Mouse (Mus musculus): ENCODE results near the gene Cacna2d3.

- TF ChIP-seq POLR2A (IDR thresholded peaks at IDR 0.05; ENCODE audit: insufficient read depth, low read depth, low read length) (no peak), CTCF (IDR thresholded peaks at IDR 0.05; ENCODE audit: insufficient read depth, low read depth, low read length) (no peak)
These were observed 451.1 kb downstream of the Cacna2d3 start for GRCm38 (mm10) chr14:29270541-29270940.

All from olfactory bulb, adult 2 months (tissue).